Mouse (Mus musculus) kidney, adult 8-10 months (tissue): ENCODE data around the gene BC067074.
"Not testable (repeated sequence)": the region's sequence is repeated elsewhere in the genome, so short reads cannot be mapped to it uniquely, and the experiment has no call there.

Experiments
- DNase-seq, 2 experiments: peaks; one replicate each; pipeline ENCODE4 v3.0.0; 2022

Gene BC067074

GRCm38 (mm10) chr13:113292975-113293706, at the start of gene BC067074:
Gene BC067074, plus strand, starts transcription at chr13:113293159.
- no peak for DNase-seq

GRCm38 (mm10) chr13:113245025-113245424, 47.9 kb upstream of the BC067074 start:
- peak in 1 of 2 experiments; percentile 50 for DNase-seq

DNA sequence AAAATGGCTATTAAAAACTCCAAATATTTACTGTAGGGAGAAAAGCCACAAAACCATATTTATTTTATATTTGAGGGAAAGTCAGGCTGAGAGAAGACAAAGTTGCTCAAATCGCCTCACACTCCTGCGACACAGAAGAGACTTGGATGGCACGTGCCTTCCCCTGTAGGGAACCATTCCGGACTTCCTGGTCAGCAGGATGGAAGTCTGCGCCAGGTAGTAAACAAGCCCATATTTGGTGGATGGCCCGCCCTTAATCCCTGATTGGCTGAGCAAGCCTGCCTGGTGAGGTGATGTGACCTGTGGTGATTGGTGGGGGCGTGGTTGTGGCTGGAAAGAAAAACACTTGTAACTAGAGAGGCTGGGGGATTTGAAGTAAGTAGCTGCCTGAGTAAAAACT, 40.4 kb upstream of the BC067074 start:
- DNase-seq, result not testable (repeated sequence)

GRCm38 (mm10) chr13:113256766-113257165, 36.2 kb upstream of the BC067074 start:
- no peak for DNase-seq

GRCm38 (mm10) chr13:113257190-113257589, 35.8 kb upstream of the BC067074 start:
- DNase-seq, result no peak

- no peak for DNase-seq
These were observed 33.7 kb upstream of the BC067074 start for GRCm38 (mm10) chr13:113259237-113259636.

DNA sequence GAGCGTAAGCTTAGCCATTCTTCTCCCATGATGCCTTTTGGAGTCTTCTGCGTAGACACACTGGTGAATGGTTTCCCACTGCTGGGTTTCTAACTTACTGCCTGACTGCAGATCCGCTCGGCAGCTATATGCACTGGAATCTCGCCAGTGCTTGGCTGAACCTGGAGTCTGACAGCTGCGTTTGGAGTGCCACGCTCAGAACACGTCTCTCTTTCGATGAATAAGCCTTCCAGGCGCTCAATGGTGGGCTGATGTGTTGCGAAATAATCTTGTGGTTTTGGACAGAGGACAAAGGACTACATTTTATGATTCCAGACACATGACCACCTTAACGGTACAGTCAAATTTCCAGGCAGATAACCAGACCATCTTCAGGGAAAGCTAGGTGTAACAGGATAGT, 30.1 kb upstream of the BC067074 start:
- DNase-seq, result no peak

DNA sequence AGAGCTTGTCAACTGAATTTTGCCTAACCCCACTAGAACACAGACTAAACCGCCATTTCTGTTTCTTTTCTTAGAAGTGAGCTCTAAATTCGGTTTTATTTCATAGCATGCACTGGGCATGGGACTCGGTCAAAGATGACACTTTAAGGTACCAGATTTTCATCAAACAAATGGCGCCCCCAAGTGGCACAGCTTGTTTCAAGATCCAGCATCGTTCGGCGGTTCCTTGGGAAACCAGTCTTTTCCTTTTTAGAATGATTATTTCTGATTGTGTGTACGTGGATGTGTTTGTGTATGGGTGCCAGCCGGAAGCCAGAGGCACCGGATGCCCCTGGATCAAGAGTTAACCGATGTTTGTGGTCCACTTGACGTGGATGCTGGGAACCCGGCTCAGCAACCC, 27.7 kb upstream of the BC067074 start:
- DNase-seq, result peak in 1 of 2 experiments; percentile 57

DNA sequence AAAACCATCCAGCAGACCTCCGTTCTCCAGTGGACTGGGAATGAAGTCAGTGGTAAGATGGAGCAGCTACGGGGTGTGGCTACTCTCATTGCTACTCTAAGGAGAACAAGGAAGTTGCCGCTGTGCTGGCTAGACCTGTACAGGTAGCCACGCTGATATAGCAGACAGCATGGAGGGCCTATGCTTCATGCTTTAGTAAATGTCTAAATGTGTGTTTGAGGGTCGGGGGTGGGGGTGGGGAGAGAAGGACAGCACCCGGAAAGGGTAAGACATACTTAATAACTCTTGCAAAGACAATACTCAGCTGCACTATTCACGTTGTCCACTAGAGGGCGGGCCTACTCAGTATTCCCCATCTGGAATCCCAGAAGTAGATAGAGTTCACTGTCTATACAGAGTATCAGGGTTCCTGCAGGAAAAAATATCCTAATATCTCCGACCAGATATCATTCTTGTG, 26.4 kb upstream of the BC067074 start:
- DNase-seq, result peak; percentile 27 to 80

GRCm38 (mm10) chr13:113267204-113267603, 25.8 kb upstream of the BC067074 start:
- no peak for DNase-seq

DNA sequence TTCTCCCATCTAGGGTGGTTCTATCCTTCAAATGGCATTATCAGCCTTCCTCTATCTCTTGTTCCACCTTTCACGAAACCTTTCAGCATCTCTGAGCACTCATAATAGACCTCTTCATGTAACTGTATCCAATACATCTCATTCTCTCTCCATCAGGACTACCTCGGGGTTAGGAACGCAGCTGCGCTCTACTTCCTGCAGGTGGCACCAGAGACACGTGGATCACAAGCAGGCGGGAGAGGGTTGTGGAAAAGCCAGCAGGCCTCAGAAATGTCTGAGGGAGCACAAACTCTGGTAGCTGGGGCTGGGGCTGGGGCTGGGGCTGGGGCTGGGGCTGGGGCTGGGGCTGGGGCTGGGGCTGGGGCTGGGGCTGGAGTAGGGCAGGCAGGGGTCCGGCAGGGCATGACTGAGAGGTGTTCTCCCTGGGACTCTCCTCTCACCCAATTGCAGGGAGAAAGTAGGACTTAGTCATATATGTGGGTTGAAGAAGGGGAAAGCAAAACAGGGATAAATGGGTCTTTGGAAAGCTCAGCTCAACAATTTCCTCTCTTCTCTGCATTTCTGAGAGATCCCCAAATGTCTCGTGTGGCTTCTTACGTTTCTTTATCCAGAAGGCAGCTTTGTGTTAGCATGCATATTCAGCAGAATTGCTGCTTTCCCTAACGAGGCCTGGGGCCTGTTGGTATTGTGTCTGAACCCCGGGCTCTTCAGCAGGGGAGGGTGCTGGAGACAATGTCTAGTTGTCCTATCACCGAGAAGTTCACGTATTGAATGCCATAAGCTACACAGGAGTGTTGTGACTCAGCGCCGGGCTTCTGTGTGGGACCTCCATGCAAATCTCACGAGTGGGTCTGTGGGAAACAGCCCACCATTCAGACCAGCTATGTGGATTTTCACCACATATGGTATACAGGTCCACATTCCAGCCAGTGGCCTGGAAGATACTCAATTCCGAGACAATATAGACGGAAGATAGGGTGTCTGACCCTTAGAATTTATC, 22.9 kb upstream of the BC067074 start:
- DNase-seq, result peak; percentile 63 to 79

GRCm38 (mm10) chr13:113271189-113271588, 21.8 kb upstream of the BC067074 start:
- DNase-seq, result no peak

DNA sequence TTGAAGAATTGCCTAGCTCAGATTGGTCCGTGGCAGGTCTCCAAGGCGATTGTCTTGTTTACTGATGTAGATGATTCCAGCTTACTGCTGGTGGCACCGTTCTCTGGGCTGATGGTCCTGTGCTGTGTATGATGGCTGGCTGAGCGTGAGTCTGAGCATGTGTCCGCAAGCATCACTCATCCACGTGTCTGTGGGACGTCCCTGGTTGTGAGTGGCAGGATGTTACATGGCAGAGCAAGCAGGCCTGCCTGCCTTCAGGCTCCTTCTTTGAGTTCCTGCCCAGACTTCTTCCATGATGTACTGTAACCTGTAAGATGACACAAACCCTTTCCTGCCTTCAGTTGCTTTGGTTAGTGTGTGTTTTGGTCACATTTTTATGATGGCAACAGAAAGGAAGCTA, 5.8 kb upstream of the BC067074 start:
- DNase-seq, result no peak

GRCm38 (mm10) chr13:113288210-113289197, 4.5 kb upstream of the BC067074 start:
- DNase-seq, result peak in 1 of 2 experiments; percentile 9

DNA sequence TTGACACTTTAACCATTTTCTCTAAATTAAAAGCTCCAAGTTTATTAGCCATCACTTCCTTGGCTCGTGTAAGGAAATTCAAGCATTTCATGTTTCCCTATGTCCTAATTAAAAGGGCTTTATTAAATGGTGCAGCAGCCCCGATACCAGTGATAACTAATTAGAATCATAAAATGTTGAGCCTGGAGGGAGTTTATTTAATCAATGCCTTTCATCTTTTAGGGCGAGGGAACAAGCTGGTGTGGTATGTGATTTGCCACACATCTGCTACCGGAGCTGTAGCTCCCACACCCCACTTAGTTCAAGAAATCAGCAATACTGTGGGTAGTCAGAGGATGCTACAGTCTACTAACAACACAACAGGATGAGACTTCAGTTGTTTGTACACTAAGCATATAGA, 3.2 kb upstream of the BC067074 start:
- DNase-seq, result no peak

DNA sequence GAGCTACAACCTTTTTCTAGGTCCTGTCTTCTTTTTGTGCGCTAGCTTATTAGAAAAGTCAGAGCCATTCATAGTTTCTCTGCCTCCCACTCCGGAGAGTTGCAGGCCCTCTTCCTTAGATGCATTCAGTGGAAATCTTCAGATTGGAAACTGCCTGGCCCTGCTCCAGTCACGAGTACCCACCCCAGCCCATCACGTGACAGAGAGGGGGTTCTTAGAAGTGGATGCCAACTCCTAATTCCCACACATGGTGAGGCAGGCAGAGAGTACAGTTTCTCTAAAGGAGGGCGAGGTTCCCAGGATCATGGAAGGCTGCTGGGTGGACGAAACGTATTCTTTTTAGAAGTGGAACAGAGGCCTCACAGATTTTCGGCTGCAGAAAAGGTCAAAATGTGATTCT, 958 bp upstream of the BC067074 start:
- DNase-seq, result no peak

GRCm38 (mm10) chr13:113293707-113294432, 911 bp downstream of the BC067074 start:
- peak in 1 of 2 experiments; percentile 26 for DNase-seq

DNA sequence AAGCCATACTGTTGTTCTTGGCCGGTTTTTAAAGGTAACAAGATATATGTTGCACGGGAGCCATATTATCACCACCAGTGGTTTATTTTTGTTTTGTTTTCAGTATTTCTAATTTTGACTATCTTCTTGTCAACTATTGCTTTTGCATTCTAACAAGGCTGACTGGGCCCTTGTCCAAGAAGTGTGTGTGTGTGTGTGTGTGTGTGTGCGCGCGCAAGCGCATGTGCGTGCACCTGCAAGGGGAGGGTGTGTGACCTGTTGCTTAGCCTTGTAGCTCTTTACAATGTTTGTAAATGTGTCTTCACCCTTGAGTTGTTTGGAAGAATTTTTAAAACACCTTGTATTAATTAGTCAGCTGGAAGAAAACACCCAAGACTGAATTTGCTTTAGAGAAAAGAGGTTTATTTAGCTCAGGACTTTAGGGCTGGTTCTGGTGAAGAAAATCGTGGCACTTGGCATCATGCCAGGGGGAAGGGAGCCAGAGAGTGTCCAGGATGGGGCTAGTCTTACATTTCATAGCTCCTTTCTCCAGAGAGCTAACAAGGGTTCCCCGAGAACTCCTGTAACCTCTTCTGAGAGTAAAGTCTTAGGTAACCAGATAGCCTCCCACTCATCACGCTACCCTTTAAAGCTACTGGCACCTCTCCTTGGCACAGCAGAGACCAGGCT, 3.0 kb downstream of the BC067074 start:
- DNase-seq, result peak in 1 of 2 experiments; percentile 13

DNA sequence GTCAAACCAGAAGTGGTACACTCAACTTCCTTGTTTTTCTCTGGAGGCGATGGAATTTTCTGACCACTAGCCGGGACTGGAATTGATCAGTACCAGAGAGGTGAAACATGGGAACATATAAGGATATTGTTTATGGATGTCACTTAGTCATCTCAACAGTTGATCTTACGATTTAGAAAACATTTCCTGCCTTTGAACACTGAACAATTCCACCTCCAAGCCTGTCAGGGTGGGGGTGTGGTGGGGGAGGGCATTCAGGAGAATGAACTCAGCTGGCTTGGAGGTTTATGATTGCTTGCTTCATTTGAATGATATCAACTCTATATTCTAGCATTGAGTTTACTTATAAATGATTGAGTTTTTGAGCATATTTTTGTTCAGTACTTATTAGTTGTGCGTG, 13.6 kb downstream of the BC067074 start:
- no peak for DNase-seq

GRCm38 (mm10) chr13:113319588-113319987, 26.6 kb downstream of the BC067074 start:
- DNase-seq, result no peak

DNA sequence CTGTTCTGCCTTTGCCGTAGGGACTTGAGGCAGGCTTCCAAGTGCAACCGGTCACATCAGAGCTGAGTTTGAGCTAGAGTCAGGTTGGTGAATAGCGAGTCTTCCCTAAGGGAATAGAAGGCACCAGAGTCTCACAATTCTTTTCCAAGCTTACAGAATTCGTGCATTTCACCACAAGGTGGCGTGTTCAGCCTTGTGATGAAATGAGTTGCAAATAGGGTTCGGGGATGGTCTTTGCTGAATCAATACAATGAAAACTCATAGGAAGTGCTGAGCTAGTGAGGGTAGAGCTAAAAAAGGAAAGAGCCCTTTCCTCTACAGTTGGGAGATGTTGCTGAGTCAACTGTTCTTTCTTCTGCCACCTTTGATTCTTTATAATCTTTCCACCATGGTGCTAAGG, 29.0 kb downstream of the BC067074 start:
- DNase-seq, result peak; percentile 20 to 29
